Mouse (Mus musculus) gastrocnemius, postnatal 36 days (tissue): ENCODE data around the gene Slc26a5. TPM values are rescaled to one million over a fixed set of nuclear protein-coding genes. Genes with fewer than 3 reads are reported as not detected.
A peak's percentile ranks its signal among the peaks of the same experiment; 100 is the strongest.

Source experiments
- DNase-seq, 2 experiments: peaks; one replicate each; pipeline ENCODE4 v3.0.0; 2022
- intact Hi-C: fragments of 180-260 bp; cut with DNase I; formaldehyde crosslinking; loops from one replicate; pipeline ENCODE4 v1.15.1; 2025
- total RNA-seq, 2 experiments: library from RNA; stranded (reverse); gene quantifications; 2 replicates each; pipeline ENCODE4 v1.2.3; 2021

Slc26a5 gene
- total RNA-seq, 2 experiments from 2014 or later: not detected

DNA sequence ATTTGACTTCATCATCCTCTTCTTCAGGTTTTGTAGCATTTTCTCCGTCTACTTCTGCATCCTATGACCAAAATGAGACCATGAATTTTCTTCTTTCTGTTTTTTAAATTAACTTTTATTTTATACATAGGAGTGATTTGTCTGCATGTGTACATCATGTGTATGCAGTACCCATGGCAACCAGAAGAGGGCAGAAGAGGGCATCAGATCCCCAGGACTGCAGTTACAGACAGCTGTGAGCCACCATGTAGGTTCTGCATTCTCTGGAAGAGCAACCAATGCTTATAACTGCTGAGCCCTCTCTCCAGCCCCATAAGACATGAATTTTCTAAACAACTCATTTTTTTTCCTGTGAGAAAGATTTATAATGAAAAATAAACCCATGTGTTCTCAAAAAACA is 51.4 kb downstream of the Slc26a5 start:
- DNase-seq: no peak
- intact Hi-C loops: no loop called here

DNA sequence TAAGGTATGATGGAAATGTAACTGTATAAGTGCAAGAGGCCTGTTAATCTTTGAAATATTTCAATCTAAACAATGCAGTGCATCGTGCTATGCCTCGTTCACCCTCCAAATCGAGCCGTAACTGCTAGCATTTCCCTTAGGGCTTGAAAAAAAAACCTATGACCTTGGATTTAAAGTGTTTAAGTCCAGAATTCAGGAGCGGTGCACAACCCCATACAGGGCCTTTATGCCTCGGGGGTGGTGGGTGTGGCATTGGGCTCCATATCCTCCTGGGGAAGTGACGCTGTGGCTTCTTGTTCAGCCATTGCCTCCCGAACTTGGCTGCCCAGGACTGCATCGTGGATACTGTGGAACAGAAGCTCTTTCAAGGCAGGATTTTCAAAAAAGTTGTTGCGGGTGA is 54.5 kb downstream of the Slc26a5 start:
- no peak for DNase-seq
- intact Hi-C loops: no loop called here

DNA sequence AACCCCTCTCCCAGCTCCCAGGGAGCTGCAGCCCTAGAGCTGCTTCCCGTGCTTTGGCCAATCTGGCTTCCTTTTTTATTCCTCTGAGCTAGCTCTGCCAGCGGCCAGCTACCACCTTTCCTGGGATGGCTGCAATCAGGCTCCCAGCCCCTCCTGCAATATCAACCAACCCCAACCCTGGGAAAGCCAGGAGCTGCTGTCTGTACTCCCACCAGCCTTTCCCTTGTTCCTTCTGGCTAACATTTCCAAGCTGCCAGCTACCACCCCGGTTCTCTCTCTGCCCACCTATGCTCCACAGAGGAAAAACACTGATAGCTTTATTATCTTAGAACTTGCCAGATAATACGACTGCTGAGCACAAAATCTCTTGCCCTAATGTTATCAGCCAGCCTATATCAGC is 60.6 kb downstream of the Slc26a5 start:
- intact Hi-C loops: no loop called here
- DNase-seq: no peak

DNA sequence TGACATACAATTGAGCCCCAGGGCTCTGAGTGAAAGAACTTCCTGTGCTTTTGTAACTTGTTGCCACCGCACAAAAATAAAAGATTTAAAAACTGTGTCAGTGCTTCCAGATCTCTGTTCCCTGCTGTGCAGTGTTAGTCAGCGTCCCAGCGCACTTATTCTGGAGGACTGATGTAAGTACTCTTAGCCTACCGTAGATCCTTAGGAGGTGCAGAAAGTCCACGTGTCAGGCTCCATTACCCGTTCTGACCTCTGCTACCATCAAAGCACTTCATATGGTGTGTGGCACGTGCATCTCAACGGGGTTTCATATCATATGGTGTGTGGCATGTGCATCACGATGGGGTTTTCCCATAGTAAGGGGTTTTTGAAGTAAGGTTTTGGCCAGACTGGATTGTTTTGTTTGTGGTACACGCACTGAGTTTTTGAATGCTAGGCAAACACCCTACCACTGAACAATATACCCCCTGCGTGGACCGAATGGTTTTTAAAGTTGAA is 61.7 kb downstream of the Slc26a5 start:
- intact Hi-C loops: no loop called here
- DNase-seq: no peak

DNA sequence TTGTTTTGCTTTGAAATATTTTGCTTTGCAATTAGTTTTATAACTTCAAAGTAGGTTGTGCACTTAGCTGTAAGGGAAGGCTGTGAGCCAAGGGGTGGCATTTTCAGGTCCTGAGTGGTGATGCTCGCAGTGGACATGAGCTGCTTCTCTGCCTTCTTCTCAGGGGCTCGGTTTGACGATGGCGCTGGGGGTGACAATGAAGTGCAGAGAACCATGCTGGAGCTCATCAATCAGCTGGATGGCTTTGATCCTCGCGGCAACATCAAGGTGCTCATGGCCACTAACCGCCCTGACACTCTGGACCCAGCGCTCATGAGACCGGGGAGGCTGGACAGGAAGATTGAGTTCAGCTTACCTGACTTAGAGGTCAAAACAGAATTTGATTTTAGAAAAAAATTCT is 62.5 kb downstream of the Slc26a5 start:
- intact Hi-C loops: no loop called here
- no peak for DNase-seq

DNA sequence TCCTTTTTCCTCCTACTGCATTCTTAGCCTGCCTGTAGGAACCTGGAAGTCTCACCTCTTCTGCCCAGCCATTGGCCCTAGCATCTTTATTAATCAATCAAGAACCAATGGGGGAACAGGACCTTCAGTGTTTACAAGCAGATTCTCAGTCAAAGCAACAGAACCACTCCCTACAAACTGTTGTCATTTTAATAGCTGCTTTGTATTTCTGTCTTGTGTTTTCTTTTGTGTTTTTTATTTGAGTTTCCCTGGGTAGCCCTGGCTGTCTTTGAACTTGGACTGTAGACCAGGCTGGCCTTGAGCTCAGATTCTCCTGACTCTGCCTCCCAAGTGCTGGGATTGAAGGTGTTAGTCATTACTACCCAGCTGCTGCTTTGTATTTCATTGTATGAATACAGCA is 73.2 kb downstream of the Slc26a5 start:
- no peak for DNase-seq
- intact Hi-C loops: no loop called here

DNA sequence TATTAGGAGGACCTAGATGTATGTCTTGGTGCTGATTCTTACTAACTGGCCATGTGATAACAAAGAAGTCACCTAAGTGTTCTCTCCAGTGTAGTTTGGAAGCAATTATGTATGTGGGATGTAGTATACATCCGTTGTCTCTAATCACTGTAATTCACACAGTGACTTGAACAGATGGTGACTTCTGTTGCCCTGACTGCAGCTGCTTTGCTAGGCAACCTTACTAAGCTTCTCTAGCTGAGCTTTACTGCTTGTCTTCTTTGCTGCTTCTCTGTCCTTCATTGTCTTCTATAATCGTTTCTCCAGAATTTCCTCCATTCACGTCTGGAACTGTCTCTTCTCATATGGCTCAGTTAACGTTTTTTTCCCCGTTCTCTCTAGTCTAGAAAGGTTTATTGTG is 76.3 kb downstream of the Slc26a5 start:
- intact Hi-C loops: no loop called here

DNA sequence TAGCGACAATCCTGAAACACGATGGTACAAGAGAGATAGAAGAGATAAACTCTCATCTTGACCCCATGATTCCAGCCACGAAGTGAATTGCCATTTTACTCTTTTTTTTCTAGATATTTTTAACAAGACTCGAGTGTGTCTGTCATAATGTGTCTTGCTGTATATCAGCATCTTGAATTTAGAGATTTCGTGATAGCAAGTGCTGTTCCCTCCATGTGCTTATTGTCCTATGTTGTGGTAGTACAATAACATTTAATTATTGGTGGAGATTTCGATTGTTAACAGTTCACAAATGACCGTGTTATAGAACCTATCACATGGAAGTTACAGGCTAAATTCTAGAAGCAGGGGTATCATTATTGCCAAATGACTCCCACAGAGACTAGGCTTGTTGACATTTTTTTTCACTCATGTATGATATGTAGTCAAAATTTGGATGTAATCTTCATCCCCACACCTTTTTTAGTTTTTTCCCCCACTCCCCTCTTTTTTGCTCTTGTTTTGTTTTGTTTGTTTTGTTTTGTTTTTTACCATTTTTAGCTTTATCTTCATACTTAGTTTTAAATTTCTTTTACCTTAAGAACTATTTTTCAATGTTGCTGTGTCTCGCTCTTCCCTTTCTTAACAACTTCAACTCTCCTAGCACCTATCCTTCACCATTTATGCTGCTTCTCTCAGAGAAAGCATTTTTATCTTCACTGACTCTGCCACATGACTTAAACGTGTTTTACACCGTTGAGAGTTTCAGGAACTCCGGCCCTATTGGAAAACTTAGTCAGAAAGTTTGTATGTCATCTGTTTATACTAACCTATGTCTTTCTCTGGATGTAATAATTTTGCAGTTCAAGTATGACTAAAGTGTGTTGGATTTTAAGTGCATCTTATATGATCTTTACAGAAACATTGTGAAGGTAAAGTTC is 78.0 kb downstream of the Slc26a5 start:
- intact Hi-C loops: no loop called here
- DNase-seq: no peak

More for the DNA sequence above, 76.3 kb downstream of the Slc26a5 start:
- no peak for DNase-seq

DNA sequence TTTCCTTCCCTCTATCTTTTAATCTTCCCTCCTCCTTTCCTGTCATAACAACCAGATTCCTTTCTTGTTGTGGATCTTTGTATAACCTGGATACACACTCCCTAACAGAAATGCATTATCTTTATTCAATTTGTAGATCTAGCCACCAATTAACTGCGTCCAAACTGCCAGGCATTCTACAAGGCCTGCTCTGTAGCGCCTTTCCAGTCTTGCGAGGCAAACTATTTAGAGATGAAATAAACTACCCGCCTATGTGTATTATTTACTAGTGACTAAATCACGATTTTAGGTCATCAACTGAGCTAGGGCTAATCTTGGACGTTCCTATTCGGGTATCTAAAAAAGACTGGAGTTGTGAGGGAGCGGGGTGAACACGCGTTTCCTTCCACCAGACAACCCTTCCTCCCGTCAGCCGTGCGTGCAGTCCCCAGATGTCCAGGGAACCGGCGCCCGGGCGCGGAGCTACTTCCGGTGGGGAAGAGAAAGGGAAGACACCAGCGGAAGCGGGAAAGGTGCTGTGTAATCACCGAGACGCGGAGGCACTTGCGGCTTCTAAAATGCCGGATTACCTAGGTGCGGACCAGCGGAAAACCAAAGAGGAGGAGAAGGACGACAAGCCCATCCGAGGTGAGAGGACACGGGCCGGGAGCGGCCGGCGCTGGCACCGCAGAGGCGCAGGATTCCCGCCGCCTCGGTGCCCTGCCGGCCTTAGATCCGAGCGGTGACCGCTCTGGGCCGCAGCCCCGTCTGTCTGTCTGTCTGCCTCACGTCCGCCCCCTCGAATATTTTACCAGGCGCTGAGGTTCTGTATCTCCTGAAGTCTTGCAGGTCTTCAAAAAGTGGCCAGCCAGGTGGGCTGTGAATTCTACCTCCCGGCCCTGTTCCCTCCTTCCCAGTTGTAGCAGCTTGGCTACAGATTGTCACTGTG is 78.9 kb downstream of the Slc26a5 start:
- intact Hi-C loops: no loop called here
- peak; percentile 88 for DNase-seq

DNA sequence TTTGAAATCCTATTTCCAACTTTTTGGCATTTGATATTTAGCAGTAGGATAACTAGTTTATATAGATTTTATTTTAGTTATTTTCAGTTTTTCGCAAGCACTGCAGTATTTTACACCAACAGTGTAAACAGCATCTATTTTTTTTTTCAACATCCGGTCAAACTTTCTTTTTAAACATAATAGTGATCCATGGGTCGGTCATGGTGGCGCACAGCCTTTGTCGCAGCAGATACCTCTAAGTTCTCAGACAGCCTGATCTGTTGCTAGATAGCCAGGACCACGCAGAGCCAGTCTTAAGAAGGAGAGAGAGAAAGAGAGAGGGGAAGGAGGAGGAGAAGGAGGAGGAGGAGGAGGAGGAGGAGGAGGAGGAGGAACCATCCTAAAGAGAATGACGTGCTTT is 79.6 kb downstream of the Slc26a5 start:
- DNase-seq: no peak
- intact Hi-C loops: no loop called here

DNA sequence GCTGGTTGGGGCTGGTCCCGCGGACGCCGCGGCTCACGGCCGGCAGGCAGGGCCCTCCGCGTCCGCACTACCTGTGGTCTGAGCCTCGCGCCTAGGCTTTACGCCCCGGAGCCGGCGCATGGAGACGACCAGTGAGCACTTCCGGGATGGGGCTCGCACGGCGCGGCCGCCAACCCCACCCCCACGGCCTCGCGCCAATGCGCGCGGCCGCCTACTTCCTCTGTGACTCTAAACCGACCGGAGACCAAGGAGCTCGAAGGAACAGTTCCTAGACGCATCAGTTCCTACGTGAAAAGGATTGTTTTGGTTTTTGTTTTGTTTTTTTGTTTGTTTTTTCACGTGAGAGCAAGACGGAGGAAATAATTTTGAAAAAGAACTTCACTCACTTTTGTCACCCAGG is 80.4 kb downstream of the Slc26a5 start, which contains the start of the genes Dnajc2 and Psmc2:
Gene Dnajc2 (minus strand): TSS at position 199 of the 400 bp plus-strand sequence.
Gene Psmc2 (plus strand): TSS at position 231 of the 400 bp plus-strand sequence.
- DNase-seq: peak; percentile 86 to 87
- intact Hi-C loops: no loop called here

DNA sequence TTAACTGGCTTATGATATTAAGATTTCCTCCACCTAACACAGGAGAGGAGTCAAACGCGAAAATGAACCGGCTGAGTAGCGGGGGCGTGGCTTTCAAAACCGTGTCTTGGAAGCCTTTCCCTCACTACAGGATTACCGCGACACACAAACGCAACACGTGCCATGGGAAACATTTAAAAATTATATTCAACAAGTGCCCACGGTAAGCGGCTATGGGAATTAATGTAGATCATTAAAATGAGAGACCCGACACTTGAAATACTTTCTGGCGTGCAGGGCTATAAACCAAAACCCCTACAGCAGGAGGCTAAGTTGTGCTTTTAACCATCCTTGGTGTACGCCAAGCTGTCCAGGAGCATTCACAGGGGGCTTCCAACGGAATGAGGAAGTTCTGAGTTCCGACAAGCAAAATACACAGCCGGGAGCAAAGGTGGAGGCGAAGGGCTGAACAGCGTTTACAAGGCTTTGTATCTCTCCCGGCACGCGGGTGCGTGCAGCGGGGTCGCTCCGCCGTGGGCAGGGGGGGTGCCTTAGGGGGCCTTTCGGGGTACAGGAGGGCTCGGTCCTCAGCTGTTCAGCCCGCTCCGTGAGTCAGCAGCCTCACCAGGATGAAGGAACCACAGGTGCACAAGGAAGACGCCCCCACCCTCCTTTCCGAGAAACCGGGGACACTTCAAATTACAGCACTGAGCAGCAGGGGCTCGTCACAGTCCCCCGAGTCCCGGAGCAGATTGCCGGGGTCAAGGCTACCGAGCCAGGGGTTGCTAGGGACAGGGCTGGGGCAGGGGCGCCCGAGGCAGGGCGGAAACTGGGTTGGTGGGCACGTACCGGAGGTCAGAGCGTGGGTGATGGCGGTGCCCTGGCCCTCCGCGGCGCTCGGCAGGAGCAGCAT is 81.0 kb downstream of the Slc26a5 start:
- DNase-seq: no peak
- intact Hi-C loops: loop anchor here (5.0 kb wide), 1 partner anchor 42 kb away; no protein-coding TSS in a partner anchor

DNA sequence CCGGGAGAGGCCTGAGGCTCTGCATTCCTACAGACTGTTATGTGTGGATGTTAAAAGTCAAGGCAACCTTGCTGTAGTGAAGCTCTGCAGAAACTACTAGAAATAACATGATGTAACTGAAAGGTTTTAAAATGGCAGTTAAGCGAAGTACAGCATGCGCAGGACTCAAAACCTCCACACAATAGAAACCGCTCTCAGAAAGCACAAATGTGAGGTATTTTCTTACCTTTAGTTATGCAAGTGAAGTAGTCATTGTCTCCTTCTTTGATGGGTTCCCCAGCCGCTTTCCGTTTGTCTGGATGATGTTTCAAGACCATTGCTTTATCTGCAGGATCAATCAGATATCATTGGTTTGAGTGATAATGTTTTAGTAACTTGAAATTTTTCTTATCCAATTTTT is 88.9 kb downstream of the Slc26a5 start:
- intact Hi-C loops: no loop called here
- no peak for DNase-seq

DNA sequence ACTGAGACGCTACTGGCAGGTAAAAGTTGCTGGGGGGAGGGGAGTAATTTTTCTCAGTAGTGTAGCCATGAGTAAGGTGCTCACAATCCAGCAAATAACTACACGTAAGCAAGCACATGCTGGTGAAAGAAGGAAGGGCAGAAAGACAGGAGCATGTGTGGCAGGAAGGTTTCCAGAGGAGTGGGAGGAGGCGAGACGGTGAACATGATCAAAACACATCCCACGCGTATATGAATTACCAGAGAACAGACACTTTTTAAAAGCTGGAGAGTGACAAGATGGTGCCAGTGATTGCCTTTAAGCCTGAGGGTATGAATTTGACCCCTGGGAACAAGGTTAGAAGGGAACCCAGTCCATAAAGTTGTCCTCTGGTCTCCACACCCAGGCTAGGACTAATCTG is 95.6 kb downstream of the Slc26a5 start:
- intact Hi-C loops: no loop called here
- no peak for DNase-seq

DNA sequence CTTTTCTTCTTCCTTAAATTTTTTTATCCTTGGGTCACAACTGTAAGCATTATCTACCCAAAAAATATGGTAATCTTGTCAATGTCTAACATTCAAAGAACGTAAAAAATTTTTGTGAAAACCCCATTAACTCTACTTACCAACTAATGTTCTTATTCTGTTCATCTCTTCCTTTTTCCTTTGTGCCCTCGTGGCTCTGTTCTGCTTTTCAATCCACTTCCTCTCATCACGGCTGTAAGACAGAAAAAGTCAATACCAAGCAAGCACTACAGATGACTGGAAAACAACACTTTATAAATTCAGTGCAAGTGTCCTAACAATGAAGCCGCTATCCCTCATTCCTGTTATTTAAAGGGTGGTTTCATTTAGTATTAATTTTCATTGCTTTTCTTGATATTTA is 96.9 kb downstream of the Slc26a5 start:
- no peak for DNase-seq
- intact Hi-C loops: no loop called here

Other genes with a start within 250 kb of the Slc26a5 start
- under 1 TPM in 1 of 2 experiments, not detected in 1; 0.12 TPM for gene Fbxl13, start 220.0 kb downstream of the Slc26a5 start, total RNA-seq
- 1 to 10 TPM; 2.6 to 4.3 TPM for gene Armc10, start 219.8 kb downstream of the Slc26a5 start, total RNA-seq
- gene Napepld, start 164.2 kb downstream of the Slc26a5 start, total RNA-seq: 1 to 10 TPM; 8.8 to 9.9 TPM
- 100 to 1,000 TPM in 1 of 2 experiments, 10 to 100 TPM in 1; 95.6 to 111 TPM for gene Pmpcb, start 128.5 kb downstream of the Slc26a5 start, total RNA-seq
- 10 to 100 TPM; 17.7 to 21.2 TPM for gene Dnajc2, start 80.4 kb downstream of the Slc26a5 start, total RNA-seq
- 100 to 1,000 TPM in 1 of 2 experiments, 10 to 100 TPM in 1; 95.2 to 108 TPM for gene Psmc2, start 80.3 kb downstream of the Slc26a5 start, total RNA-seq